9 mouse cellular contexts compared by ENCODE assay signal in genomic region chr9:119895040-119895721, GRCm38 (mm10). TPM values are rescaled to one million over a fixed set of nuclear protein-coding genes. Genes with fewer than 3 reads are reported as not detected.
A peak's percentile ranks its signal among the peaks of the same experiment; 100 is the strongest.
DNase-seq lines count a peak whose midpoint lies in the region; ATAC-seq and TF ChIP-seq lines count a peak whose summit lies in the region.
"Had no signal": no experiment of that assay in that cellular context is flagged by ENCODE, and none has a peak within 500 bp of the region (broad histone marks: within the 10 kb centered on the region; RNA-seq: fewer than 3 reads in every experiment).

No protein-coding gene starts in this region.

- ATAC-seq in hindbrain, embryonic 12.5 days (ENCODE audit: low FRiP score) = peak; percentile 71
- peak; percentile 71 for ATAC-seq in limb, embryonic 14.5 days (ENCODE audit: low FRiP score, low read depth)
- ATAC-seq in midbrain, embryonic 11.5 days (ENCODE audit: low FRiP score) = peak; percentile 85
- ATAC-seq in stomach, embryonic 16.5 days (ENCODE audit: insufficient read depth, low FRiP score) = peak; percentile 75

- peaks cover 28% of the 10 kb centered on the region for H3K4me1 ChIP-seq in forebrain, embryonic 10.5 days
- peaks cover 13% of the 10 kb centered on the region for H3K4me1 ChIP-seq in hindbrain, embryonic 12.5 days
- peaks cover 10% of the 10 kb centered on the region for H3K4me1 ChIP-seq in limb, embryonic 14.5 days (ENCODE audit: control insufficient read depth, insufficient read depth, low read length)
- H3K4me1 ChIP-seq in midbrain, embryonic 11.5 days (ENCODE audit: control insufficient read depth, insufficient read depth, low read length) = peaks cover 7% of the 10 kb centered on the region
- peaks cover 14% of the 10 kb centered on the region for H3K4me1 ChIP-seq in stomach, embryonic 16.5 days (ENCODE audit: control insufficient read depth, insufficient read depth, low read length)

- peak overlapping the region; percentile 93 for H3K27ac ChIP-seq in forebrain, embryonic 10.5 days
- peak overlapping the region; percentile 85 for H3K27ac ChIP-seq in hindbrain, embryonic 12.5 days
- peak overlapping the region; percentile 65 for H3K27ac ChIP-seq in limb, embryonic 14.5 days (replicated peaks; ENCODE audit: low read depth, low read length)
- no peak overlapping the region for H3K27ac ChIP-seq in midbrain, embryonic 11.5 days (ENCODE audit: low read depth, low read length)
- peak overlapping the region; percentile 79 for H3K27ac ChIP-seq in stomach, embryonic 16.5 days (ENCODE audit: low read length)

- H3K36me3 ChIP-seq in forebrain, embryonic 10.5 days (replicated peaks) = peaks cover 5% of the 10 kb centered on the region; the same call in 1 of the 2 replicates
- H3K36me3 ChIP-seq in hindbrain, embryonic 12.5 days = no peaks in the 10 kb centered on the region
- 0 out of 2 replicates have a peak, but pooled peaks cover 7% of the 10 kb centered on the region for H3K36me3 ChIP-seq in limb, embryonic 14.5 days (ENCODE audit: control insufficient read depth, insufficient read depth, low read length)
- no peaks in the 10 kb centered on the region for H3K36me3 ChIP-seq in midbrain, embryonic 11.5 days (ENCODE audit: control insufficient read depth, insufficient read depth, low read length)
- H3K36me3 ChIP-seq in stomach, embryonic 16.5 days (ENCODE audit: control insufficient read depth, insufficient read depth, low read length) = 0 out of 2 replicates have a peak, but pooled peaks cover 2% of the 10 kb centered on the region

- H3K4me2 ChIP-seq in hindbrain, embryonic 12.5 days (replicated peaks) = peak overlapping the region; percentile 87
- peak overlapping the region; percentile 90 for H3K4me2 ChIP-seq in limb, embryonic 14.5 days (replicated peaks; ENCODE audit: low read depth, low read length, severe bottlenecking)
- peak overlapping the region; percentile 62 for H3K4me2 ChIP-seq in midbrain, embryonic 11.5 days
- H3K4me2 ChIP-seq in stomach, embryonic 16.5 days (ENCODE audit: low read depth, low read length) = peak overlapping the region; percentile 85

- WGBS in forebrain, embryonic 10.5 days = 1% methylated on average over 65 of the region's 71 CpGs
- WGBS in hindbrain, embryonic 12.5 days = 2% methylated on average over 58 of the region's 71 CpGs
- WGBS in limb, embryonic 14.5 days = 1% methylated on average over 33 of the region's 71 CpGs
- WGBS in midbrain, embryonic 11.5 days = 1% methylated on average over 57 of the region's 71 CpGs
- WGBS in stomach, embryonic 16.5 days = under 1% methylated on average over 40 of the region's 71 CpGs

- peak overlapping the region; percentile 100 for H3K4me3 ChIP-seq in forebrain, embryonic 10.5 days
- peak overlapping the region; percentile 100 for H3K4me3 ChIP-seq in hindbrain, embryonic 12.5 days
- peak overlapping the region; percentile 88 for H3K4me3 ChIP-seq in limb, embryonic 14.5 days (replicated peaks; ENCODE audit: low read length)
- H3K4me3 ChIP-seq in midbrain, embryonic 11.5 days (ENCODE audit: low read depth, low read length) = peak overlapping the region; percentile 98
- H3K4me3 ChIP-seq in stomach, embryonic 16.5 days (replicated peaks; ENCODE audit: low read length) = peak overlapping the region; percentile 87

- peak overlapping the region; percentile 93 for H3K9ac ChIP-seq in hindbrain, embryonic 12.5 days
- peak overlapping the region; percentile 88 for H3K9ac ChIP-seq in limb, embryonic 14.5 days (ENCODE audit: low read depth, low read length, severe bottlenecking)
- peak overlapping the region; percentile 86 for H3K9ac ChIP-seq in midbrain, embryonic 11.5 days (ENCODE audit: low read length)
- H3K9ac ChIP-seq in stomach, embryonic 16.5 days (ENCODE audit: low read length) = peak overlapping the region; percentile 90

- H3K27me3 ChIP-seq in forebrain, embryonic 10.5 days (ENCODE audit: poor library complexity, severe bottlenecking) = no peaks in the 10 kb centered on the region
- H3K27me3 ChIP-seq in hindbrain, embryonic 12.5 days = peaks cover 4% of the 10 kb centered on the region
- H3K27me3 ChIP-seq in limb, embryonic 14.5 days (ENCODE audit: control insufficient read depth, insufficient read depth, low read length) = no peaks in the 10 kb centered on the region
- H3K27me3 ChIP-seq in midbrain, embryonic 11.5 days (ENCODE audit: control insufficient read depth, insufficient read depth, low read length) = peaks cover 2% of the 10 kb centered on the region
- H3K27me3 ChIP-seq in stomach, embryonic 16.5 days (ENCODE audit: control insufficient read depth, insufficient read depth, low read length) = no peaks in the 10 kb centered on the region

- peak; percentile 20 for DNase-seq in adrenal gland, adult 8-10 months
- DNase-seq in adrenal gland, adult 2 months = no peak
- peak; percentile 20 for DNase-seq in MEL-GATA-1-ER (ENCODE audit: extremely low read depth, low read depth)
- DNase-seq in forebrain, embryonic 10.5 days (ENCODE audit: extremely low spot score, low spot score) = no peak
- DNase-seq in limb, embryonic 14.5 days (ENCODE audit: low spot score) = no peak
- peak; percentile 87 for DNase-seq in midbrain, embryonic 11.5 days (ENCODE audit: low spot score, missing footprints)

- no peak for TF ChIP-seq POLR2A in limb, embryonic 14.5 days (IDR thresholded peaks at IDR 0.05; ENCODE audit: borderline replicate concordance, extremely low read depth, insufficient read depth, insufficient read length)

- no peaks in the 10 kb centered on the region for H3K9me3 ChIP-seq in forebrain, embryonic 10.5 days
- H3K9me3 ChIP-seq in hindbrain, embryonic 12.5 days (replicated peaks) = no peaks in the 10 kb centered on the region
- no peaks in the 10 kb centered on the region for H3K9me3 ChIP-seq in limb, embryonic 14.5 days (ENCODE audit: control insufficient read depth, low read length)
- no peaks in the 10 kb centered on the region for H3K9me3 ChIP-seq in midbrain, embryonic 11.5 days (ENCODE audit: control insufficient read depth, low read length)
- no peaks in the 10 kb centered on the region for H3K9me3 ChIP-seq in stomach, embryonic 16.5 days (replicated peaks; ENCODE audit: control insufficient read depth, low read length)

RNA-seq across cellular contexts. Expression of gene Wdr48, which starts 0.5 kb away (rescaled TPM):
- total RNA-seq in adrenal gland, adult 8-10 months (2022) = 10 to 100 TPM; 44.9 to 69.9 (median 57.6) TPM
- total RNA-seq in adrenal gland, adult 2 months (2021) = 10 to 100 TPM; 48.1 to 50.7 TPM
- 26.6 and 30.7 TPM in 2 replicates for polyA plus RNA-seq in adrenal gland, adult 2 months (2012; rRNA removed)
- polyA plus RNA-seq in forebrain, embryonic 10.5 days (2016; fragmentation: Nextera tagmentation; extraction: Ambion mirVana) = 71.6 and 74.4 TPM in 2 replicates
- polyA plus RNA-seq in hindbrain, embryonic 12.5 days (2016; fragmentation: Nextera tagmentation; extraction: Ambion mirVana) = 72.4 and 77.9 TPM in 2 replicates
- 62.9 and 68.7 TPM in 2 replicates for polyA plus RNA-seq in limb, embryonic 14.5 days (2012; rRNA removed)
- 50.5 and 55.6 TPM in 2 replicates for polyA plus RNA-seq in limb, embryonic 14.5 days (2014; fragmentation: Nextera tagmentation; extraction: Ambion mirVana)
- 61.2 and 61.4 TPM in 2 replicates for polyA plus RNA-seq in midbrain, embryonic 11.5 days (2014; fragmentation: Nextera tagmentation; extraction: Ambion mirVana)
- 43.8 and 45.5 TPM in 2 replicates for polyA plus RNA-seq in stomach, embryonic 16.5 days (2015; fragmentation: Nextera tagmentation; extraction: Ambion mirVana)

RNA-seq across cellular contexts. Expression of gene Gorasp1, which starts 42.2 kb away (rescaled TPM):
- 10 to 100 TPM; 31.7 to 45.8 (median 42.3) TPM for total RNA-seq in adrenal gland, adult 8-10 months (2022)
- 10 to 100 TPM; 15.1 to 31.9 TPM for total RNA-seq in adrenal gland, adult 2 months (2021)
- polyA plus RNA-seq in adrenal gland, adult 2 months (2012; rRNA removed) = 26.6 and 30.5 TPM in 2 replicates
- polyA plus RNA-seq in forebrain, embryonic 10.5 days (2016; fragmentation: Nextera tagmentation; extraction: Ambion mirVana) = 29.9 and 30.4 TPM in 2 replicates
- 22.4 and 24.0 TPM in 2 replicates for polyA plus RNA-seq in hindbrain, embryonic 12.5 days (2016; fragmentation: Nextera tagmentation; extraction: Ambion mirVana)
- 28.1 and 31.5 TPM in 2 replicates for polyA plus RNA-seq in limb, embryonic 14.5 days (2012; rRNA removed)
- 30.2 and 32.4 TPM in 2 replicates for polyA plus RNA-seq in limb, embryonic 14.5 days (2014; fragmentation: Nextera tagmentation; extraction: Ambion mirVana)
- polyA plus RNA-seq in midbrain, embryonic 11.5 days (2014; fragmentation: Nextera tagmentation; extraction: Ambion mirVana) = 16.4 and 18.4 TPM in 2 replicates
- polyA plus RNA-seq in stomach, embryonic 16.5 days (2015; fragmentation: Nextera tagmentation; extraction: Ambion mirVana) = 31.6 and 39.0 TPM in 2 replicates

RNA-seq across cellular contexts. Expression of gene Ttc21a, which starts 42.2 kb away (rescaled TPM):
- total RNA-seq in adrenal gland, adult 8-10 months (2022) = under 1 TPM; 0.09 to 0.43 (median 0.28) TPM
- under 1 TPM in 1 of 2 experiments, not detected in 1; 0.17 TPM for total RNA-seq in adrenal gland, adult 2 months (2021)
- 0.04 TPM in 2 replicates for polyA plus RNA-seq in adrenal gland, adult 2 months (2012; rRNA removed)
- 0.31 and 0.42 TPM in 2 replicates for polyA plus RNA-seq in forebrain, embryonic 10.5 days (2016; fragmentation: Nextera tagmentation; extraction: Ambion mirVana)
- polyA plus RNA-seq in hindbrain, embryonic 12.5 days (2016; fragmentation: Nextera tagmentation; extraction: Ambion mirVana) = 1.1 and 1.5 TPM in 2 replicates
- 0.34 and 0.35 TPM in 2 replicates for polyA plus RNA-seq in limb, embryonic 14.5 days (2012; rRNA removed)
- polyA plus RNA-seq in limb, embryonic 14.5 days (2014; fragmentation: Nextera tagmentation; extraction: Ambion mirVana) = 0.10 and 0.21 TPM in 2 replicates
- 0.10 and 0.20 TPM in 2 replicates for polyA plus RNA-seq in midbrain, embryonic 11.5 days (2014; fragmentation: Nextera tagmentation; extraction: Ambion mirVana)
- 0.04 and 0.15 TPM in 2 replicates for polyA plus RNA-seq in stomach, embryonic 16.5 days (2015; fragmentation: Nextera tagmentation; extraction: Ambion mirVana)
- total RNA-seq: heart, postnatal 10 days had no signal

Comparison
In these comparisons a context has a peak if more than half of its experiments do, and no peak if none do; other contexts are left out.
1. DNase-seq: peak in adrenal gland, adult 8-10 months (single experiment), MEL-GATA-1-ER (single experiment) and midbrain, embryonic 11.5 days (single experiment); none in adrenal gland, adult 2 months (single experiment), forebrain, embryonic 10.5 days (single experiment) and limb, embryonic 14.5 days (single experiment).
2. Peak in every context shown above with its lines, with median percentiles within 50 percentile points of each other: H3K4me3 ChIP-seq, ATAC-seq, H3K4me2 ChIP-seq and H3K9ac ChIP-seq.